Mouse (Mus musculus): Measurements from ENCODE around the gene Cbr2.
"Not testable (repeated sequence)": the region's sequence is repeated elsewhere in the genome, so short reads cannot be mapped to it uniquely, and the experiment has no call there.

The Cbr2 gene

GRCm38 (mm10) chr11:120730331-120730870 is 1.5 kb downstream of the Cbr2 start:
- no peak for DNase-seq

- DNase-seq, result not testable (repeated sequence)
These were observed 2.4 kb downstream of the Cbr2 start for GRCm38 (mm10) chr11:120729432-120730050.

- DNase-seq, result no peak
These were observed 3.2 kb downstream of the Cbr2 start for GRCm38 (mm10) chr11:120728530-120729240.

- no peak for DNase-seq
These were observed 4.3 kb downstream of the Cbr2 start for GRCm38 (mm10) chr11:120727564-120727963.

GRCm38 (mm10) chr11:120727169-120727527 is 4.8 kb downstream of the Cbr2 start, which contains the start of gene Dcxr:
Gene Dcxr (minus strand): TSS chr11:120727281.
- DNase-seq, result peak; percentile 73

- DNase-seq, result no peak
These were observed 5.4 kb downstream of the Cbr2 start for GRCm38 (mm10) chr11:120726243-120727168.

GRCm38 (mm10) chr11:120723509-120723908 is 8.4 kb downstream of the Cbr2 start:
- no peak for DNase-seq

GRCm38 (mm10) chr11:120722761-120723382 is 9.0 kb downstream of the Cbr2 start:
- no peak for DNase-seq

- DNase-seq, result no peak
These were observed 9.8 kb downstream of the Cbr2 start for GRCm38 (mm10) chr11:120722067-120722630.

GRCm38 (mm10) chr11:120721124-120722066 is 10.5 kb downstream of the Cbr2 start, which contains the start of gene Rac3:
Gene Rac3 (plus strand): TSS chr11:120721470.
- DNase-seq, result peak; percentile 69

GRCm38 (mm10) chr11:120720450-120720849 is 11.5 kb downstream of the Cbr2 start:
- peak; percentile 90 for DNase-seq

- no peak for DNase-seq
These were observed 12.0 kb downstream of the Cbr2 start for GRCm38 (mm10) chr11:120719841-120720376.

GRCm38 (mm10) chr11:120719242-120719641 is 12.7 kb downstream of the Cbr2 start:
- DNase-seq, result no peak

GRCm38 (mm10) chr11:120715131-120715530 is 16.8 kb downstream of the Cbr2 start:
- DNase-seq, result no peak

GRCm38 (mm10) chr11:120714546-120714945 is 17.4 kb downstream of the Cbr2 start:
- no peak for DNase-seq

- DNase-seq, result peak; percentile 95
These were observed 18.1 kb downstream of the Cbr2 start, which contains the start of the genes Cenpx and Lrrc45 for GRCm38 (mm10) chr11:120713580-120714518. Gene Cenpx (minus strand): TSS chr11:120713738. Gene Lrrc45 (plus strand): TSS chr11:120713925.

- peak; percentile 60 for DNase-seq
These were observed 18.9 kb downstream of the Cbr2 start for GRCm38 (mm10) chr11:120712771-120713568.

- DNase-seq, result no peak
These were observed 19.8 kb downstream of the Cbr2 start for GRCm38 (mm10) chr11:120711980-120712604.

Data from cerebellum, adult 11 months (tissue).